Comparison of ENCODE assay signal across 19 mouse cellular contexts in genomic region chr1:78484361-78484760, GRCm38 (mm10). TPM values are rescaled to one million over a fixed set of nuclear protein-coding genes. Genes with fewer than 3 reads are reported as not detected.
A peak's percentile ranks its signal among the peaks of the same experiment; 100 is the strongest.
DNase-seq lines count a peak whose midpoint lies in the region; ATAC-seq lines count a peak whose summit lies in the region.
"Had no signal": no experiment of that assay in that cellular context is flagged by ENCODE, and none has a peak within 500 bp of the region (broad histone marks: within the 10 kb centered on the region; RNA-seq: fewer than 3 reads in every experiment).

No protein-coding gene starts in this region.

- H3K4me3 ChIP-seq in megakaryocyte, embryonic 14.5 days (replicated peaks) = peak overlapping the region; percentile 50
- H3K4me3 ChIP-seq in embryonic facial prominence, embryonic 15.5 days (replicated peaks) = no peak overlapping the region
- no peak overlapping the region for H3K4me3 ChIP-seq in limb, embryonic 12.5 days (replicated peaks)
- H3K4me3 ChIP-seq: forebrain, embryonic 12.5 days; hindbrain, embryonic 15.5 days had no signal

- H3K4me1 ChIP-seq in megakaryocyte, embryonic 14.5 days = peaks cover 75% of the 10 kb centered on the region
- H3K4me1 ChIP-seq in embryonic facial prominence, embryonic 15.5 days = peaks cover 27% of the 10 kb centered on the region
- peaks cover 13% of the 10 kb centered on the region for H3K4me1 ChIP-seq in limb, embryonic 12.5 days (replicated peaks)

- peaks cover 44% of the 10 kb centered on the region for H3K36me3 ChIP-seq in megakaryocyte, embryonic 14.5 days (replicated peaks; ENCODE audit: low read length)
- H3K36me3 ChIP-seq in embryonic facial prominence, embryonic 15.5 days = peaks cover 18% of the 10 kb centered on the region
- H3K36me3 ChIP-seq in limb, embryonic 12.5 days = peaks cover 23% of the 10 kb centered on the region

- H3K4me2 ChIP-seq in embryonic facial prominence, embryonic 15.5 days (replicated peaks) = no peak overlapping the region
- no peak overlapping the region for H3K4me2 ChIP-seq in limb, embryonic 12.5 days
- H3K4me2 ChIP-seq: forebrain, embryonic 12.5 days; hindbrain, embryonic 15.5 days had no signal

- no peaks in the 10 kb centered on the region for H3K9me3 ChIP-seq in megakaryocyte, embryonic 14.5 days
- no peaks in the 10 kb centered on the region for H3K9me3 ChIP-seq in embryonic facial prominence, embryonic 15.5 days (replicated peaks)
- no peaks in the 10 kb centered on the region for H3K9me3 ChIP-seq in limb, embryonic 12.5 days
- H3K9me3 ChIP-seq: forebrain, embryonic 12.5 days; hindbrain, embryonic 15.5 days had no signal

- no peak for ATAC-seq in megakaryocyte, adult 5-6 weeks (ENCODE audit: poor library complexity, severe bottlenecking)
- ATAC-seq in embryonic facial prominence, embryonic 15.5 days (ENCODE audit: insufficient number of reproducible peaks, low FRiP score, low TSS enrichment, low read depth) = no peak
- ATAC-seq in limb, embryonic 12.5 days (ENCODE audit: insufficient number of reproducible peaks, insufficient read depth, low FRiP score, low TSS enrichment, low read depth) = no peak

- peak overlapping the region; percentile 24; the same call in 1 of the 2 replicates for H3K27ac ChIP-seq in embryonic facial prominence, embryonic 15.5 days (replicated peaks)
- 0 out of 2 replicates have a peak overlapping the region, but pooled peaks have one; percentile 20 for H3K27ac ChIP-seq in limb, embryonic 12.5 days
- H3K27ac ChIP-seq: forebrain, embryonic 12.5 days; hindbrain, embryonic 15.5 days had no signal

- intact Hi-C loops in left cerebral cortex, postnatal 10 days (cut with DNase I) = no loop called here

- no peak overlapping the region for H3K9ac ChIP-seq in embryonic facial prominence, embryonic 15.5 days
- H3K9ac ChIP-seq in limb, embryonic 12.5 days (replicated peaks) = no peak overlapping the region
- H3K9ac ChIP-seq: forebrain, embryonic 12.5 days; hindbrain, embryonic 15.5 days had no signal

- peak; percentile 38 for DNase-seq in R1 (ENCODE audit: low read depth, low spot score)
- DNase-seq in adrenal gland, postnatal 10 days = no peak
- DNase-seq in left cerebral cortex, postnatal 10 days (ENCODE audit: extremely low spot score in 1 of 2, low spot score in 2 of 2) = no peak
- DNase-seq in adrenal gland, postnatal 4 days (ENCODE audit: low spot score in 2 of 2) = no peak
- DNase-seq: cerebellum, adult 11 months; cerebellum, postnatal 25 days; heart, adult 18-20 months; kidney, adult 8-10 months; kidney, postnatal 4 days; layer of hippocampus, postnatal 36 days had no signal

- no peaks in the 10 kb centered on the region for H3K27me3 ChIP-seq in megakaryocyte, embryonic 14.5 days (replicated peaks)
- H3K27me3 ChIP-seq in embryonic facial prominence, embryonic 15.5 days = no peaks in the 10 kb centered on the region
- no peaks in the 10 kb centered on the region for H3K27me3 ChIP-seq in limb, embryonic 12.5 days
- H3K27me3 ChIP-seq: CH12.LX; forebrain, embryonic 12.5 days; hindbrain, embryonic 15.5 days had no signal

- 34% methylated on average over 2 of the region's 2 CpGs for WGBS in embryonic facial prominence, embryonic 15.5 days
- 62% methylated on average over 2 of the region's 2 CpGs for WGBS in limb, embryonic 12.5 days

RNA-seq across cellular contexts. Expression of gene Farsb, which starts 4.3 kb away (rescaled TPM):
- polyA plus RNA-seq in megakaryocyte, embryonic 14.5 days (2012; ENCODE audit: insufficient read depth, low replicate concordance) = 0.95 and 3.4 TPM in 2 replicates
- total RNA-seq in megakaryocyte, adult 5-6 weeks (2015) = 46.4 and 53.8 TPM in 2 replicates
- 27.6 and 29.6 TPM in 2 replicates for total RNA-seq in megakaryocyte, adult 5-6 weeks (2017)
- 121 and 123 TPM in 2 replicates for polyA plus RNA-seq in embryonic facial prominence, embryonic 15.5 days (2015; fragmentation: Nextera tagmentation; extraction: Ambion mirVana)
- 137 and 142 TPM in 2 replicates for polyA plus RNA-seq in limb, embryonic 12.5 days (2016; fragmentation: Nextera tagmentation; extraction: Ambion mirVana)
- total RNA-seq in adrenal gland, postnatal 10 days (2021) = 10 to 100 TPM; 58.7 to 60.2 TPM
- 10 to 100 TPM; 74.2 to 74.8 TPM for total RNA-seq in left cerebral cortex, postnatal 10 days (2021)
- total RNA-seq in adrenal gland, postnatal 4 days (2021) = 10 to 100 TPM; 57.1 to 57.2 TPM

RNA-seq across cellular contexts. Expression of gene Mogat1, which starts 26.4 kb away (rescaled TPM):
- not detected in 2 replicates for polyA plus RNA-seq in megakaryocyte, embryonic 14.5 days (2012; ENCODE audit: insufficient read depth, low replicate concordance)
- total RNA-seq in megakaryocyte, adult 5-6 weeks (2015) = not detected in 2 replicates
- 0.69 TPM in 1 of 2 replicates, not detected in the other for total RNA-seq in megakaryocyte, adult 5-6 weeks (2017)
- 0.77 and 1.4 TPM in 2 replicates for polyA plus RNA-seq in embryonic facial prominence, embryonic 15.5 days (2015; fragmentation: Nextera tagmentation; extraction: Ambion mirVana)
- polyA plus RNA-seq in limb, embryonic 12.5 days (2016; fragmentation: Nextera tagmentation; extraction: Ambion mirVana) = 0.50 TPM in 1 of 2 replicates, not detected in the other
- total RNA-seq in adrenal gland, postnatal 10 days (2021) = 1 to 10 TPM; 1.8 to 2.4 TPM
- not detected for total RNA-seq in left cerebral cortex, postnatal 10 days (2021)
- total RNA-seq in adrenal gland, postnatal 4 days (2021) = under 1 TPM; 0.54 to 0.59 TPM
- total RNA-seq: CH12.LX; layer of hippocampus, postnatal 36 days had no signal
- polyA plus RNA-seq: forebrain, embryonic 12.5 days; liver, embryonic 16.5 days had no signal

RNA-seq across cellular contexts. Expression of gene BC035947, which starts 27.6 kb away (rescaled TPM):
- not detected in 2 replicates for polyA plus RNA-seq in megakaryocyte, embryonic 14.5 days (2012; ENCODE audit: insufficient read depth, low replicate concordance)
- not detected in 2 replicates for total RNA-seq in megakaryocyte, adult 5-6 weeks (2015)
- not detected in 2 replicates for total RNA-seq in megakaryocyte, adult 5-6 weeks (2017)
- 0.49 and 0.70 TPM in 2 replicates for polyA plus RNA-seq in embryonic facial prominence, embryonic 15.5 days (2015; fragmentation: Nextera tagmentation; extraction: Ambion mirVana)
- polyA plus RNA-seq in limb, embryonic 12.5 days (2016; fragmentation: Nextera tagmentation; extraction: Ambion mirVana) = 0.42 and 0.43 TPM in 2 replicates
- under 1 TPM; 0.33 to 0.36 TPM for total RNA-seq in adrenal gland, postnatal 10 days (2021)
- under 1 TPM; 0.11 to 0.28 TPM for total RNA-seq in left cerebral cortex, postnatal 10 days (2021)
- under 1 TPM; 0.17 to 0.39 TPM for total RNA-seq in adrenal gland, postnatal 4 days (2021)
- total RNA-seq: CH12.LX; heart, adult 18-20 months had no signal
- polyA plus RNA-seq: heart, postnatal 0 days; liver, embryonic 16.5 days had no signal
